Mouse (Mus musculus) spleen, embryonic (tissue): ENCODE results near the gene Ccdc91.

Source experiments
- CTCF ChIA-PET: fragments of 350-600 bp; sonication (Branson Sonifier 250); formaldehyde crosslinking; loops from one replicate; lab custom pipeline; 2022; lab: Charles Lee

Gene Ccdc91

GRCm38 (mm10) chr6:147475727-147476613 is at the start of gene Ccdc91:
Gene Ccdc91, plus strand, starts transcription at chr6:147475828.
- CTCF ChIA-PET: no interaction called here

- CTCF ChIA-PET: no interaction called here
Measured at GRCm38 (mm10) chr6:147426927-147427487, 48.6 kb upstream of the Ccdc91 start.

GRCm38 (mm10) chr6:147455775-147456174 is 19.9 kb upstream of the Ccdc91 start:
- CTCF ChIA-PET: no interaction called here

- CTCF ChIA-PET: no interaction called here
Measured at GRCm38 (mm10) chr6:147458637-147459301, 16.9 kb upstream of the Ccdc91 start.

GRCm38 (mm10) chr6:147470016-147470415 is 5.6 kb upstream of the Ccdc91 start:
- CTCF ChIA-PET: no interaction called here

- CTCF ChIA-PET: interaction anchor here (0.6 kb wide), 2 partner anchors 65 to 1823 kb away, joined by 3 read pairs; no protein-coding TSS in a partner anchor
Measured at GRCm38 (mm10) chr6:147481141-147481540, 5.5 kb downstream of the Ccdc91 start.

- CTCF ChIA-PET: interaction anchor here (0.9 kb wide), 1 partner anchor 19 kb away, joined by 3 read pairs; no protein-coding TSS in a partner anchor
Measured at GRCm38 (mm10) chr6:147490120-147490519, 14.5 kb downstream of the Ccdc91 start.

GRCm38 (mm10) chr6:147492551-147492950 is 16.9 kb downstream of the Ccdc91 start:
- CTCF ChIA-PET: no interaction called here

- CTCF ChIA-PET: no interaction called here
Measured at GRCm38 (mm10) chr6:147501439-147501838, 25.8 kb downstream of the Ccdc91 start.

GRCm38 (mm10) chr6:147506074-147506473 is 30.4 kb downstream of the Ccdc91 start:
- CTCF ChIA-PET: no interaction called here

GRCm38 (mm10) chr6:147506496-147506895 is 30.9 kb downstream of the Ccdc91 start:
- CTCF ChIA-PET: no interaction called here

GRCm38 (mm10) chr6:147507186-147507585 is 31.6 kb downstream of the Ccdc91 start:
- CTCF ChIA-PET: no interaction called here

GRCm38 (mm10) chr6:147510516-147510915 is 34.9 kb downstream of the Ccdc91 start:
- CTCF ChIA-PET: no interaction called here

GRCm38 (mm10) chr6:147517909-147518308 is 42.3 kb downstream of the Ccdc91 start:
- CTCF ChIA-PET: no interaction called here

GRCm38 (mm10) chr6:147525236-147525635 is 49.6 kb downstream of the Ccdc91 start:
- CTCF ChIA-PET: no interaction called here

- CTCF ChIA-PET: no interaction called here
Measured at GRCm38 (mm10) chr6:147534971-147535370, 59.3 kb downstream of the Ccdc91 start.

- CTCF ChIA-PET: no interaction called here
Measured at GRCm38 (mm10) chr6:147538236-147538635, 62.6 kb downstream of the Ccdc91 start.

GRCm38 (mm10) chr6:147539056-147539600 is 63.5 kb downstream of the Ccdc91 start:
- CTCF ChIA-PET: no interaction called here

- CTCF ChIA-PET: no interaction called here
Measured at GRCm38 (mm10) chr6:147540942-147541341, 65.3 kb downstream of the Ccdc91 start.

GRCm38 (mm10) chr6:147555591-147555990 is 80.0 kb downstream of the Ccdc91 start:
- CTCF ChIA-PET: no interaction called here

- CTCF ChIA-PET: no interaction called here
Measured at GRCm38 (mm10) chr6:147559316-147559715, 83.7 kb downstream of the Ccdc91 start.

- CTCF ChIA-PET: no interaction called here
Measured at GRCm38 (mm10) chr6:147560436-147560835, 84.8 kb downstream of the Ccdc91 start.
